Mouse (Mus musculus): ENCODE results near the gene Sema6d. TPM values are rescaled to one million over a fixed set of nuclear protein-coding genes. Genes with fewer than 3 reads are reported as not detected.

The Sema6d gene
- polyA plus RNA-seq (2012; ENCODE audit: low replicate concordance): 2.8 and 3.6 TPM in 2 replicates

DNA sequence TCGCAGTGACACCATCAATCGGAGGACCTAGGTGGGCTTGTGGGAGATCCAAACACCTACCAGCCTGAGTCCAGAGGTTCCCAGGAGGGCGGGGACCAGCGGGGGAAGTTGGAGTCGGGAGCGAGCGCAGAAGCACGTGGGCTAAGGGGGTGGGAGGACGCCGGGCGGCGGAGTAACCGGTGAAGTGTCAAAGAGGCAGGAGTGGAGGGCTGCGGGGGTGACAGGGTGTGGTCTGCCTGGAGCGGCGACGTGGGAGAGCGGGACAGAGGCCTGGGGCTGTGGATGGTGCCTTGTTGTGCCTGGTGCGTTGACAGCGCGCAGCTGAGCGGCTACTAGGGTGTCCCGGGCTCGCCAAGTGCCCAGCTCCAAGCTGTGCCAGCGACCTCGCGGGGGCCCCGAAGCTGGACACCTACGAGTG is at the start of gene Sema6d:
Sema6d (plus strand) TSS at position 157 of the 418 bp plus-strand sequence.

Data from leukemia stem cell, adult 10-12 weeks (primary cell).